Mouse (Mus musculus) ES-E14 (cell line): ENCODE results near the gene Asb6. TPM values are rescaled to one million over a fixed set of nuclear protein-coding genes. Genes with fewer than 3 reads are reported as not detected.

Experiments used
- DNase-seq: peaks from one replicate; pipeline ENCODE4 v3.0.0-alpha.2; 2013; ENCODE audit warnings: low read depth, low spot score
- H3K27ac ChIP-seq: 2 replicates; pipeline ENCODE4 v1.5.1; 2012; ENCODE audit warnings: low read depth, mild to moderate bottlenecking, low read length, moderate library complexity, mixed read lengths; ENCODE audit not compliant: poor library complexity, insufficient read depth, severe bottlenecking
- H3K36me3 ChIP-seq: 2 replicates; pipeline ENCODE4 v1.6.1; 2012; ENCODE audit warnings: mild to moderate bottlenecking, low read length, moderate library complexity, mixed read lengths; ENCODE audit not compliant: control insufficient read depth, poor library complexity, insufficient read depth, severe bottlenecking
- H3K4me1 ChIP-seq, 2 experiments: fragments of 150-350 bp in 1 of 2; sonication (generic) in 1 of 2; 2 replicates each; pipeline ENCODE4 v1.6.1; 2012; ENCODE audit warnings: low read length in 2 of 2, mild to moderate bottlenecking in 1 of 2, mixed read lengths in 1 of 2; ENCODE audit not compliant: control insufficient read depth in 2 of 2, insufficient read depth in 2 of 2, poor library complexity in 1 of 2
- H3K4me3 ChIP-seq, 2 experiments: fragments of 150-350 bp in 1 of 2; sonication (generic) in 1 of 2; 2 replicates each; pipeline ENCODE4 v1.5.1; 2012; ENCODE audit warnings: low read length in 2 of 2, low read depth in 1 of 2, mild to moderate bottlenecking in 1 of 2, mixed read lengths in 1 of 2; ENCODE audit not compliant: insufficient read depth in 1 of 2, poor library complexity in 1 of 2, severe bottlenecking in 1 of 2
- H3K9ac ChIP-seq: 2 replicates; pipeline ENCODE4 v1.6.1; 2012; ENCODE audit warnings: low read depth, mild to moderate bottlenecking, low read length, mixed read lengths; ENCODE audit not compliant: poor library complexity, insufficient read depth, severe bottlenecking
- H3K9me3 ChIP-seq: fragments of 150-350 bp; sonication (generic); 2 replicates; pipeline ENCODE4 v1.6.1; 2012; ENCODE audit warnings: low read depth, mild to moderate bottlenecking, low read length; ENCODE audit not compliant: control insufficient read depth, insufficient read depth
- CHD2 ChIP-seq: IDR thresholded peaks from 2 replicates; pipeline ENCODE4 v1.6.1; 2014; ENCODE audit warnings: mild to moderate bottlenecking, low read depth, low read length, inconsistent platforms
- HCFC1 ChIP-seq: IDR thresholded peaks from 2 replicates; pipeline ENCODE4 v1.6.1; 2012; ENCODE audit warnings: low read length, inconsistent platforms, borderline replicate concordance; ENCODE audit not compliant: insufficient read depth
- MAFK ChIP-seq: IDR thresholded peaks from 2 replicates; pipeline ENCODE4 v1.6.1; 2014; ENCODE audit warnings: mild to moderate bottlenecking, low read depth, low read length, inconsistent platforms; ENCODE audit not compliant: insufficient read depth
- ZC3H11A ChIP-seq: IDR thresholded peaks from 2 replicates; pipeline ENCODE4 v1.6.1; 2012; ENCODE audit warnings: low read depth, mild to moderate bottlenecking, inconsistent platforms, low read length, borderline replicate concordance
- ZNF384 ChIP-seq: IDR thresholded peaks from 2 replicates; pipeline ENCODE4 v1.6.1; 2012; ENCODE audit warnings: low read depth, low read length, inconsistent platforms
- in situ Hi-C, 2 experiments: fragments of 600-800 bp; cut with MboI; formaldehyde crosslinking; loops; one replicate each; pipeline ENCODE4 v1.15.1; 2025; ENCODE audit warnings: low sequenced_read_pairs in 2 of 2, inconsistent platforms in 1 of 2; ENCODE audit not compliant: unreplicated experiment in 2 of 2
- total RNA-seq: library from RNA; depleted of rRNA; stranded (reverse); fragments of 300-350 nt; gene quantifications from 2 replicates; pipeline ENCODE4 v1.2.3, GENCODE M21; 2012

Gene Asb6
- total RNA-seq, 1 experiment = 73.6 TPM

DNA sequence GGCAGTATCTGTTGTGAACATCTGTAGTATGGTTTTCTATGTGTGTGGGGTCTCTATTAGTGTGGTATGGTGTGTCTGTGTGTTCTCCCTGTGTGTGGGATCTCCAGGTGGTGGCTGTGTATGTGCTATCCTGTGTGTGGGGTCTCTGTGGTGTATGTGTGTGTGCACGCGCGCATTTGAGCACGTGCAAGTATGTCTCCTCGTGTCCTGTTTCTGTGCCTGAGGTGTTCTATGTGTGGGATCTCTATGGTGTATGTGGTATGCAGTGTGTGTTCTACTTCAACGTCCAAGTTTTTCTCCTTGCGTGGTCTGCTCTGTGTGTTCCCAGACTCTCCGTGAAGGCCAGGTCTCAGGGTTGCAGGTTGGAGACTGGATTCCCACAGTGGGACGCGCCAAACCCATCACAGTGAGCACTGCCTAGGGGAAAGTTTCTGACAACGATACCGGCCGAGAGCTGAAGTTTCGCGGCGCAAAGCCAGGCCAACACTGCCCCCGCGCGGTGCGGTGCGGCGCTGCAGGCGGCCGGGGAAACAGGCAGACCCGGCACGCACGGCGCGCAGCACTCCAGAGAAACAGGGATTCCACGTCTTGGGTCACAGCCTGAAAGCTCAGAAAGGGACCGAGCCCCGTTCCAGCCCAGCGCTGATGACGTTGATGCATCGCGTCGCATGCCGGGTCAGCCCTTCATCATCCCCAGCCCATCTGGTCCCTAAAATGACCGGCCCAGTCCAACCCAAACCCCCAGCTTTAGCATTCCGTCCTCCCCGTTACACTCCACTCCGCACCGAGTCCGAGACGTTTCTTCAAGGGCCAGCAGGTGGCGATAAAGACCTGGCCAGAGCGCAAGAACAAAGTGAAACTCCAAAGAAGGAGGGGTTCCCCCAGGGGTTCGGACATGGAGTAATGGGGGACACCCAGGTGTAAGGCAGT is 35.7 kb downstream of the Asb6 start:
- H3K27ac ChIP-seq = no peak overlapping the region; the same call in 1 of the 2 replicates
- H3K36me3 ChIP-seq = no peaks in the 10 kb centered on the region
- DNase-seq = no peak
- H3K9ac ChIP-seq = peak overlapping the region; percentile 67
- H3K4me1 ChIP-seq = peaks cover 0 to 14% of the 10 kb centered on the region in 2 experiments; a peak in 1 of 4 replicates
- no peaks in the 10 kb centered on the region for H3K9me3 ChIP-seq
- TF ChIP-seq ZNF384 (no peak), ZC3H11A (peak; percentile 85), HCFC1 (no peak), CHD2 (no peak)
- in situ Hi-C loops = loop anchor here (25.0 kb wide), 1 partner anchor 332 kb away; the partner anchor contains the start of gene Ier5l (in 2 of the 2)
- H3K4me3 ChIP-seq = peak overlapping the region; percentile 66 to 72

DNA sequence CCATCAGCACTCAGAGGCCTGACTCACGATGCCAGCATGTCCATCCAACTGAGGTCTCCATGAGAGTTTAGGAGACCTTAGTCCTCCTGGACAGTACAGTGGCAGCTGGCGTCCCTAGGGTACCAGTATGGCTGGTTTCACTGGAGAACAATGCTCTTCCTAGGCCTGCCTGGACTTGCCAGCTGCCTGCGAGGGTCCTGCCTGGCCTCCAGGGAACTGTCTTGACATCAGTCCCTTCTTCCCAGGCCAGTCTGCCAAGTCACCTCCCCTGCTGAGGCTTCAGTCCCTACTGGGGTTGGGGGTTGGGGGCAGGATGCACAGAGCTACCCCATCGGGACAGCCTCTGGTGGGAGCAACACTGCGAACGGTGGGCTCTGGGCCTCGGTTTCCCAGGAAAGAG is 38.1 kb downstream of the Asb6 start:
- TF ChIP-seq CHD2 (no peak), MAFK (no peak), HCFC1 (no peak), ZC3H11A (no peak), ZNF384 (no peak)
- in situ Hi-C loops = loop anchor here (25.0 kb wide), 1 partner anchor 330 kb away; the partner anchor contains the start of gene Ier5l (in 2 of the 2)
- peaks cover 0 to 12% of the 10 kb centered on the region in 2 experiments; a peak in 1 of 4 replicates for H3K4me1 ChIP-seq

DNA sequence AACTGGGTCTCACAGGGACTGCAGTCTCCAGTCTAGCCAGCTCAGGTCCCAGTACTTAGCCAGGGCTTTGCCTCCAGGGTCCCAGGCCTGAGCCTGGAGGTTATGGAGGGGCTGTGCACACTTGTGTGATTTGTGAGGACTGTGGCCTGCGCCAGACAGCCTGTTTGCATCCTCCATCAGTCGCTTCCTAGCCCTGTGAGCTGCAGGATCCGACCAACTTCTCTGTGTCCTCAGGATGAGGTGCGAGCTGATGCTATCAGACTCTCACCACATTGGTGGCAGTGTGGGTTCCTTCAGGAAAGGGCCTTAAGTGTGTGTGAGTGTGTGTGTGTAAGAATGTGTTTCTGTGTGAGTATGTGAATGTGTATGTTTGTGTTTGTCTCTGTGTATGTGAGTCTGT is 42.7 kb downstream of the Asb6 start:
- no peak overlapping the region for H3K27ac ChIP-seq
- no peaks in the 10 kb centered on the region for H3K36me3 ChIP-seq
- in situ Hi-C loops = loop anchor here (25.0 kb wide), 1 partner anchor 325 kb away; the partner anchor contains the start of gene Ier5l (in 2 of the 2)
- no peak overlapping the region for H3K4me3 ChIP-seq
- no peaks in the 10 kb centered on the region for H3K9me3 ChIP-seq
- H3K4me1 ChIP-seq = peaks cover 0 to 13% of the 10 kb centered on the region in 2 experiments; a peak in 2 of 4 replicates
- H3K9ac ChIP-seq = no peak overlapping the region
- no peak for DNase-seq
- TF ChIP-seq CHD2 (no peak), ZNF384 (no peak), ZC3H11A (no peak), MAFK (no peak), HCFC1 (no peak)

More for the DNA sequence above, 38.1 kb downstream of the Asb6 start:
- Histone ChIP-seq H3K9me3 (no peaks in the 10 kb centered on the region), H3K9ac (no peak overlapping the region), H3K27ac (no peak overlapping the region), H3K4me3 (no peak overlapping the region), H3K36me3 (no peaks in the 10 kb centered on the region)
- no peak for DNase-seq

DNA sequence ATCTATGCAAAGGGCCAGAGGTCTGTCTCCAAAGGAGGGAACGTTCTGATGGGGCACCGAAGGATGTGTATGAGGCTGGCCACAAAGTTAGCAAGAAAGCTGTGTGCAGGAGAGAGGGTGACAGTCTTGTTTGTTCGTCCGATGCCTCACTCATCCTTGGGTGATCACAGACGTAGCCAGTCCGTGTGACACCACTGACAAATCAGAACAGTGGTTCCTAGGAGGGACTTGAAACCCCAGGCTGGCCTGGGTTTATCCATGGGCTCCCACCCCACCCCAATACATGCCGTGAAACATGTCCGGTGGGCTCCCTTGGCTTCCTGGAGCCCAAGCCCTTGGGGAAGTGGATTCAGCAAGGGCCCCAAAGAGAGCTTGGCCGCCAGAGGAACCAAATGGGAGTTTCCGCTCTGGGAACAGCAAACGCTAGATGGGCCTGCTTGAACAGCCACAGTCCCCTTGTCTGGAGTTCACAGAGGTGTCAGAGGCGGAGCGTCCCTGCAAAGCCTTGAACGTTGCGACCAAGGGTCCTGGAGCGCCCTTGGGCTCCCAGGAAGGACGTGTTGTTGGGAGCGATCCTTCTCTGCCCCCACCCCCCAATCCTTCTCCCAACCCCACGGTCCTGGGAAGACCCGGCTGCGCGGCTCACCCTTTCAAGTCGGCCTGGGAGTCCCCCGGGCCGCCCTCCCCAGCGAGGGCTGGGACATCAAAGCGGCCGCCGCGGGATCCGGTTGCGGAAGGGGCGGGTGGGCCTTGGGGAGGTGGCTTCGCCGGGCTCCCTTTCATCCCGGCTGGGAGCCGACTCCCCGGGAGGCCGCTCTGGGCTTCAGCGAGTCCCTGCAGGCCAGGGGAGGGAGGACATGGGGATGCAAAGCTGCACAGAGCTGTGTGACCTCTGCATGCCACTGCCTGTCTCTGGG is 45.8 kb downstream of the Asb6 start:
- H3K9me3 ChIP-seq = no peaks in the 10 kb centered on the region
- no peak for DNase-seq
- H3K27ac ChIP-seq = no peak overlapping the region
- peak overlapping the region; percentile 6; the same call in 1 of the 2 replicates for H3K9ac ChIP-seq
- peaks cover 0 to 19% of the 10 kb centered on the region in 2 experiments; a peak in 2 of 4 replicates for H3K4me1 ChIP-seq
- no peak for TF ChIP-seq ZC3H11A
- TF ChIP-seq HCFC1 = no peak
- TF ChIP-seq CHD2 = no peak
- TF ChIP-seq ZNF384 = no peak
- TF ChIP-seq MAFK = no peak
- peak overlapping the region; percentile 48 to 51 for H3K4me3 ChIP-seq
- in situ Hi-C loops = loop anchor here (25.0 kb wide), 1 partner anchor 322 kb away; the partner anchor contains the start of gene Ier5l (in 2 of the 2)
- no peaks in the 10 kb centered on the region for H3K36me3 ChIP-seq
